Mouse (Mus musculus) heart, postnatal 4 days (tissue): Measurements from ENCODE around the gene Cct6b. TPM values are rescaled to one million over a fixed set of nuclear protein-coding genes. Genes with fewer than 3 reads are reported as not detected.
A peak's percentile ranks its signal among the peaks of the same experiment; 100 is the strongest.

ENCODE experiments used
- DNase-seq: peaks from one replicate; pipeline ENCODE4 v3.0.0; 2021
- total RNA-seq, 2 experiments: library from RNA; stranded (reverse); gene quantifications; 2 replicates each; pipeline ENCODE4 v1.2.3; 2021

The Cct6b gene
- under 1 TPM in 1 of 2 experiments, not detected in 1; 0.27 TPM for total RNA-seq

GRCm38 (mm10) chr11:82763742-82764437, at the start of gene Cct6b, which contains the start of gene Zfp830:
Gene Cct6b (minus strand): TSS chr11:82764321.
Gene Zfp830 (plus strand): TSS chr11:82764345.
- peak; percentile 94 for DNase-seq

- peak; percentile 62 for DNase-seq
Observed at GRCm38 (mm10) chr11:82808485-82808884, 44.4 kb upstream of the Cct6b start.

- DNase-seq = no peak
Observed at GRCm38 (mm10) chr11:82807370-82807769, 43.2 kb upstream of the Cct6b start.

- no peak for DNase-seq
Observed at GRCm38 (mm10) chr11:82806656-82807055, 42.5 kb upstream of the Cct6b start.

- no peak for DNase-seq
Observed at GRCm38 (mm10) chr11:82783453-82783852, 19.3 kb upstream of the Cct6b start.

- no peak for DNase-seq
Observed at GRCm38 (mm10) chr11:82782197-82782596, 18.1 kb upstream of the Cct6b start.

GRCm38 (mm10) chr11:82780983-82781903, 17.1 kb upstream of the Cct6b start, which contains the start of gene Lig3:
Gene Lig3 (plus strand): TSS chr11:82781108.
- peak; percentile 95 for DNase-seq

GRCm38 (mm10) chr11:82780134-82780533, 16.0 kb upstream of the Cct6b start:
- no peak for DNase-seq

- no peak for DNase-seq
Observed at GRCm38 (mm10) chr11:82764438-82764924, 360 bp upstream of the Cct6b start.

- DNase-seq = no peak
Observed at GRCm38 (mm10) chr11:82763261-82763660, 860 bp downstream of the Cct6b start.

GRCm38 (mm10) chr11:82762286-82762829, 1.8 kb downstream of the Cct6b start:
- DNase-seq = no peak

- DNase-seq = no peak
Observed at GRCm38 (mm10) chr11:82755919-82756318, 8.2 kb downstream of the Cct6b start.

- DNase-seq = no peak
Observed at GRCm38 (mm10) chr11:82752349-82753115, 11.6 kb downstream of the Cct6b start.

GRCm38 (mm10) chr11:82746857-82747366, 17.2 kb downstream of the Cct6b start:
- peak; percentile 13 for DNase-seq

- DNase-seq = peak; percentile 46
Observed at GRCm38 (mm10) chr11:82746138-82746537, 18.0 kb downstream of the Cct6b start.

- DNase-seq = no peak
Observed at GRCm38 (mm10) chr11:82739006-82739405, 25.1 kb downstream of the Cct6b start.

GRCm38 (mm10) chr11:82734227-82734626, 29.9 kb downstream of the Cct6b start:
- DNase-seq = no peak

- no peak for DNase-seq
Observed at GRCm38 (mm10) chr11:82726862-82727261, 37.3 kb downstream of the Cct6b start.

GRCm38 (mm10) chr11:82719294-82719693, 44.8 kb downstream of the Cct6b start:
- DNase-seq = no peak

GRCm38 (mm10) chr11:82712681-82713080, 51.4 kb downstream of the Cct6b start:
- no peak for DNase-seq

GRCm38 (mm10) chr11:82708934-82709333, 55.2 kb downstream of the Cct6b start:
- no peak for DNase-seq

- DNase-seq = no peak
Observed at GRCm38 (mm10) chr11:82705082-82705481, 59.0 kb downstream of the Cct6b start.
